Mouse (Mus musculus) hindbrain, embryonic 10.5 days (tissue): ENCODE data around the gene Zfp683. TPM values are rescaled to one million over a fixed set of nuclear protein-coding genes. Genes with fewer than 3 reads are reported as not detected.

Source experiments
- DNase-seq: peaks from one replicate; pipeline ENCODE4 v3.0.0-alpha.2; 2017; ENCODE audit warnings: low spot score
- H3K27ac ChIP-seq: fragments of 300-500 bp; sonication (generic); 2 replicates; pipeline ENCODE4 v1.5.1; 2016; ENCODE audit warnings: mild to moderate bottlenecking, moderate library complexity
- H3K27me3 ChIP-seq: fragments of 300-500 bp; sonication (generic); 2 replicates; pipeline ENCODE4 v1.6.1; 2016; ENCODE audit warnings: mild to moderate bottlenecking; ENCODE audit not compliant: poor library complexity, insufficient read depth, severe bottlenecking
- H3K36me3 ChIP-seq: fragments of 300-500 bp; sonication (generic); 2 replicates; pipeline ENCODE4 v1.6.1; 2016; ENCODE audit warnings: mild to moderate bottlenecking, moderate library complexity
- H3K4me1 ChIP-seq: fragments of 300-500 bp; sonication (generic); replicated peaks from 2 replicates; pipeline ENCODE4 v1.6.1; 2016; ENCODE audit warnings: mild to moderate bottlenecking
- H3K4me3 ChIP-seq: fragments of 300-500 bp; sonication (generic); 2 replicates; pipeline ENCODE4 v1.5.1; 2016; ENCODE audit warnings: mild to moderate bottlenecking, moderate library complexity
- H3K9me3 ChIP-seq: fragments of 300-500 bp; sonication (generic); 2 replicates; pipeline ENCODE4 v1.6.1; 2016; ENCODE audit warnings: mild to moderate bottlenecking, moderate library complexity
- WGBS: fragments of 180-500 bp; shearing (Covaris S2); methylation state at CpG from one replicate; pipeline ENCODE4 v1.1.7; 2016; 5-methylcytosine and 5-hydroxymethylcytosine counted together
- polyA plus RNA-seq: library from polyadenylated mRNA; unstranded; fragments of >200 nt; fragmentation: Nextera tagmentation; extraction: Ambion mirVana; gene quantifications from 2 replicates; pipeline ENCODE4 v1.2.1, GENCODE M21; 2016

Gene Zfp683
- polyA plus RNA-seq, result not detected in 2 replicates

DNA sequence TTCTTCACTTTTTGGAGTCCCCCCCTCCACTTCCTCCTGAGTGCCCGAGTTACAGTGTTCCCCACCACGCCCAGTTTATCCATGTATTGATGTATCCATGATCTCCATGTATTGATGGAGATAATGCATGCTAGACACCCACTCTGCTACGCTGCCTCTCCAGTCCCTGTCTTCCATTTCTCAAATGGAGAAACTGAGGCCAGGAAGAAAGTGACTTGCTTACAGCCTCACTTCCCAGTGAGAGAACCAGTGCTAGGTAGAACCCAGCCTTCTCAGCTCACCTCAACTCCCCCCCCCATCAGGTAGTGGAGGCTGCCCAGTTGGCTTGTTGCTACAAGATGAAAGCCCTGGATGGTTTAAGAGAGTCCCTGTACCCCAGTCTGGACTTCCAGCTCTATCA lies at the start of gene Zfp683:
Zfp683 (plus strand) TSS at position 301 of the 400 bp plus-strand sequence.
- Histone ChIP-seq H3K27ac (no peak within 1 kb of the TSS), H3K27me3 (0 out of 2 replicates have a peak, but pooled peaks cover 1% of the 10 kb centered on the region)

DNA sequence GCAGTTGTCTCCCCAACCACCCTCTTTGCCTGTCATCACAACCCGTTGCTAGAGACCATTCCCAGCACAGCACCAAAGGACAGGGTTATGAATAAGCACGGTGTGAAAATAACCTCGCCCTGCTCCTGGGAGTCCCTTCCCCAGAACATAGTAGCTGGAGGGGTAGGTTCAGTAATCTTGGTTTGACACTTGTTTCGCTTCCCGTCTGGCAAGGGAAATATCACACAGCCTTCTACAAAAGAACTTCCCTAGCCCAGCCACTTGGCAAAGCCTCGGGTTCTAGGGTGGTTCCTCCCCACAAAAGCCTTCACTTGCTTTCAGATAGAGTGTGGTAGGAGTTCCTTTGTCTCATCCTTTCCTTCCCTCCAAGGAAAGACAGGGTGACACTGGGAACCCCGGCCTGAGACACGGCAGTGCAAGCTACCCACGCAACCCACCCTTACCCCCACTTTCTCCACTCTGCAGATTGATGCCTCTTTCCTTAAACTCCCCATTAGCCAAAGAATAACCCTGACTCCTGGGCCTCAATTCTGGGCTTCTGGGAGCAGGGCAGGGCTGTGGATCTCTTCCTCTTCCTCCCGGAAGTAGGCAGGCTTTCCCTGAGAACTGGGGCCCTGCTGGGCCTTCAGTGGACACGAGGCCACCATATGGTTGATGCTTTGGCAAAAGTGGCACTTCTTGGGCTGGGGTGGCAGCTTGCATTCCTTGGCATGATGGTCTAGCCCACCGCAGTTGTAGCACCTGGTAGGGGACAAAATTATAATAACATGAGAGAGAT lies 47.9 kb upstream of the Zfp683 start:
- no peak overlapping the region for H3K27ac ChIP-seq
- peaks cover 67% of the 10 kb centered on the region for H3K36me3 ChIP-seq
- no peaks in the 10 kb centered on the region for H3K27me3 ChIP-seq
- H3K4me3 ChIP-seq, result no peak overlapping the region
- H3K4me1 ChIP-seq, result peaks cover 37% of the 10 kb centered on the region
- H3K9me3 ChIP-seq, result no peaks in the 10 kb centered on the region
- WGBS, result 84% methylated on average over 12 of the region's 12 CpGs
- DNase-seq, result no peak

More for the DNA sequence above, at the start of gene Zfp683:
- no peak for DNase-seq
- H3K4me1 ChIP-seq, result peaks cover 20% of the 10 kb centered on the region
- H3K36me3 ChIP-seq, result no peaks in the 10 kb centered on the region
- no peak within 1 kb of the TSS for H3K4me3 ChIP-seq
- WGBS, result 83% methylated on average over 3 of the region's 3 CpGs
- no peaks in the 10 kb centered on the region for H3K9me3 ChIP-seq

DNA sequence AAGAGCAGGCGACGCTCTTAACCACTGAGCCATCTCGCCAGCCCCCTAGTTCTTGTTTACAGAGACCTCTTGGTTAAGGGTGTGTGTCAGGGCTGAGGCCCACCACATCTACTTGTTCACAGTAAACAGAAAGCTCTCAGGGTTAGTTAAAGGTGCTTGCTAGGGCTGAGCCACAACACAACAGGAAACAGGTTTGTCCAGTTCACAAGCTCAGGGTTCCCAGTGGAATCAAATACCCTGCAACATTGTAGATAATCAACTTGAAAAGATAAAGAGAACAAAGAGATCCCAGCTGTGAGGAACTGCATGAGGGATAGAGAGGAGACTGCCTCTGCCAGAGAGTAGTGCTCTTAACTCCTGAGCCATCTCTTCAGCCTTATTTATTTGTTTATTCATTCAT lies 46.8 kb upstream of the Zfp683 start:
- no peak for DNase-seq
- Histone ChIP-seq H3K9me3 (no peaks in the 10 kb centered on the region), H3K27me3 (no peaks in the 10 kb centered on the region), H3K4me1 (peaks cover 43% of the 10 kb centered on the region), H3K27ac (no peak overlapping the region), H3K36me3 (peaks cover 67% of the 10 kb centered on the region), H3K4me3 (no peak overlapping the region)
- WGBS, result 93% methylated on average over 3 of the region's 3 CpGs

DNA sequence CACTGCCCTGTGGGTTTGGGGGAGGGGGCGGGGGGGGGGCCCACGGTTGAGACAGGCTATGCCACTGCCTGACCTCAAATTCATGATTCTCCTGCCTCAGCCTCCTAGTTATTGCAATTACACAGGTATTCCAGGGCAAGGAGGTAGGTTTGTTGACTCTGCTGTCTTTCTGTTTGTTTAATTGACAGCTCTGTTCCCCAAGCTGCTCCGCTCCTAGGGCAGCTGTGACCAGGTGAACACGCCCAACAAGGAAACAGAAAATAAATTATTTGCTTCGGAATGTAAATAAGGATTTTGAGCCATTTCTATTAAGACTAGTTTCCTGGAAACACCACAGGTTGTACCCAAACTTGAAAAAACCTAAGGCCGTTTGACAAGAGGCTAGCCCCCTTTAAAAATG lies 43.9 kb upstream of the Zfp683 start:
- H3K9me3 ChIP-seq, result no peaks in the 10 kb centered on the region
- peaks cover 53% of the 10 kb centered on the region for H3K4me1 ChIP-seq
- DNase-seq, result no peak
- peaks cover 54% of the 10 kb centered on the region for H3K36me3 ChIP-seq
- no peak overlapping the region for H3K4me3 ChIP-seq
- no peaks in the 10 kb centered on the region for H3K27me3 ChIP-seq
- H3K27ac ChIP-seq, result 0 out of 2 replicates have a peak overlapping the region, but pooled peaks have one; percentile 87
- WGBS, result 78% methylated on average over 6 of the region's 6 CpGs

GRCm38 (mm10) chr4:134011450-134012414 lies 41.9 kb upstream of the Zfp683 start:
- Histone ChIP-seq H3K27me3 (no peaks in the 10 kb centered on the region), H3K4me1 (peaks cover 69% of the 10 kb centered on the region), H3K36me3 (peaks cover 43% of the 10 kb centered on the region), H3K4me3 (peak overlapping the region; percentile 41), H3K27ac (peak overlapping the region; percentile 87), H3K9me3 (no peaks in the 10 kb centered on the region)
- peak; percentile 74 for DNase-seq
- 6% methylated on average over 16 of the region's 16 CpGs for WGBS

DNA sequence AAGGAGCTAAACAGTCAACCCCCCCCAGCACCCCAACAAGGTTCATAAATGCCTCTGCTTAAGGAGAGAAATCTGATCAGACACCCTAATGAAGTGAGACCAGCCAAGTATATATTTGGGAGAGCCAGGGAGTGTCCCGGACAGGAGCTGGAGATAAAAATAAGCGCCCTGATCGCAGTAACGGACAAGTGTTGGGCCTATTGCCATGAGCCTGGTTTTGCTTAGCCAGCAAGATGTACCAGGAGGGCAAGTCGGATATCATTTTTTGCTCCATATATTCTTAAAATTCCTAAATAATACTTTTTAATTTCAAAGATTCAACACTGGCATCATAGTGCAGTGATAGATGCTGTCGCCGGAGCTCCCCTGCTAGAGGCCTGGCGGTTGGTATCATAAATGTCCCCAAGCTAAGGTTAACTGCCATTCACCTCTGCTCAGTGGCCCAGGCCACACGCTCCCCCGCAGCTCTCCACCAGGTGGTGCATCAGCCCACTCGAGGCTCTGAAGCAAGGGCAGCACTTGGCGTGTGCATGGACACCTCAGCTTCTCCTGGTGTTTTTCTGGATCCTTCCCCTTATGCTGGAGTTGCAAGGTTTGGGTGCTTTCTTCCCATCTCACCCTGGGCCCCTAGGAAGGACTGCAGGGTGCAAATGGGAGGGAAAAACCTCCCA lies 40.6 kb upstream of the Zfp683 start:
- Histone ChIP-seq H3K4me3 (peak overlapping the region; percentile 18; the same call in 1 of the 2 replicates), H3K4me1 (peaks cover 82% of the 10 kb centered on the region), H3K36me3 (peaks cover 30% of the 10 kb centered on the region), H3K27ac (peak overlapping the region; percentile 87), H3K9me3 (no peaks in the 10 kb centered on the region), H3K27me3 (no peaks in the 10 kb centered on the region)
- DNase-seq, result peak; percentile 53
- 51% methylated on average over 12 of the region's 12 CpGs for WGBS

GRCm38 (mm10) chr4:134016208-134016607 lies 37.4 kb upstream of the Zfp683 start:
- Histone ChIP-seq H3K36me3 (peaks cover 12% of the 10 kb centered on the region; the same call in 1 of the 2 replicates), H3K27ac (peak overlapping the region; percentile 94), H3K27me3 (no peaks in the 10 kb centered on the region), H3K4me3 (peak overlapping the region; percentile 87), H3K4me1 (peaks cover 92% of the 10 kb centered on the region), H3K9me3 (no peaks in the 10 kb centered on the region)
- DNase-seq, result no peak
- 2% methylated on average over 7 of the region's 7 CpGs for WGBS

DNA sequence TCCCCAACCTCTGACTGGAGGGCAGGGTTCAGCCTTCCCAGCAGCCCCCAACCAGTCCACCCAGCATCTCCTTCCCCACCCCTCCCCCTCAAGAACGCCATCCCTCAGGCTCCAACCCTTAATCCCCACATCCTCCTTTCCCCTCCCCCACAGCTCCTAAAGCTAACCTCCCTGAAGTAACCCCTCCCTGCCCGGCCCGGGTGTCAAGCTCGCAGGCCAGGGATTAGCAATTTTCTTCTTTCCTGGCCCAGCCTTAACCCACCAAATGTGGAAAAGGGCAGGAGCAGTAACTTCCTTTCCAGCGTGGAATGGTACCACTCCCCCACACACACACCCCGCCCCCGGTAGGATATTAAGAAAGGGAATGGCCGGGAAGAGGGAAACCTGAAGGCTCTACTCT lies 36.9 kb upstream of the Zfp683 start:
- Histone ChIP-seq H3K9me3 (no peaks in the 10 kb centered on the region), H3K36me3 (peaks cover 12% of the 10 kb centered on the region; the same call in 1 of the 2 replicates), H3K4me1 (peaks cover 87% of the 10 kb centered on the region), H3K27me3 (no peaks in the 10 kb centered on the region), H3K4me3 (peak overlapping the region; percentile 87), H3K27ac (peak overlapping the region; percentile 94)
- WGBS, result under 1% methylated on average over 8 of the region's 8 CpGs
- DNase-seq, result peak; percentile 68

GRCm38 (mm10) chr4:134017201-134017865 lies 36.3 kb upstream of the Zfp683 start:
- Histone ChIP-seq H3K4me1 (peaks cover 81% of the 10 kb centered on the region), H3K9me3 (no peaks in the 10 kb centered on the region), H3K4me3 (peak overlapping the region; percentile 87), H3K27ac (peak overlapping the region; percentile 94), H3K36me3 (peaks cover 12% of the 10 kb centered on the region; the same call in 1 of the 2 replicates), H3K27me3 (no peaks in the 10 kb centered on the region)
- peak; percentile 69 for DNase-seq
- under 1% methylated on average over 21 of the region's 21 CpGs for WGBS

DNA sequence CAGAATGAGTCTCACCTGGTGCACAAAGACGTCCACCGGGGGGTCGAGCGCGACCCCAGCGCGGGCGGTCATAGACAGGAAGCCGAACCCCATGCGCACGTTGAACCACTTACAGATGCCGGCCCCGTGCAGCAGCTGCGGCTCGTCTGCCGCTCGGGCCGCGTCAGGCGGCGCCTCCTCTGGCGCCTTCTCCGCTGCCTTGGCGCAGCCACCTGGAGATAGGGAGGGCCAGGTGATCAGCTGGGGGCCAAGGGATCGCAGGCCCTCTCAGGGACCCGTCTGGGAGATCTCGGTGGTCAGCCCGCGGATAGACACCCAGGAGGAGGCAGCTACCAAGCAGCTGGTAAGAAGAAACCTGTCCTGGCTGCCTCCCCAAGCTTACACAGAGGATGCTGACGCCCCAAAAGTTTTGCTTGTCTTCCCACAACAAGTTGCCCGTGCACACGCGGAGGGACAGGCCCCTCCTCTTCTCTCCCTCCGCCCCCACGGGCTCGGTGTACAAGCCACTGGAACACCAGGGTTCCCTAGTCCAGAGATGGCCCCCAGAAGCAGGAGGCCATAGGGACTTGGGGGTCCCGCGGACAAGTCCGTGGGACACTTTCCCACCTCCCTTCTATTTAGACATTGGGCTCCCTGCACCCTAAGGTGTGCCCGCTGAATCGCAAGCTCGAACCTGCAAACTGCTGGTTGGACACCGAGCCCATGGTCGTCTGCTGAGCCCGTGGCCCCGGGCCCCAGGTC lies 35.4 kb upstream of the Zfp683 start:
- peak; percentile 64 for DNase-seq
- H3K27me3 ChIP-seq, result no peaks in the 10 kb centered on the region
- peaks cover 72% of the 10 kb centered on the region for H3K4me1 ChIP-seq
- peaks cover 11% of the 10 kb centered on the region; the same call in 1 of the 2 replicates for H3K36me3 ChIP-seq
- H3K27ac ChIP-seq, result peak overlapping the region; percentile 94
- H3K4me3 ChIP-seq, result peak overlapping the region; percentile 87
- under 1% methylated on average over 46 of the region's 46 CpGs for WGBS
- no peaks in the 10 kb centered on the region for H3K9me3 ChIP-seq

DNA sequence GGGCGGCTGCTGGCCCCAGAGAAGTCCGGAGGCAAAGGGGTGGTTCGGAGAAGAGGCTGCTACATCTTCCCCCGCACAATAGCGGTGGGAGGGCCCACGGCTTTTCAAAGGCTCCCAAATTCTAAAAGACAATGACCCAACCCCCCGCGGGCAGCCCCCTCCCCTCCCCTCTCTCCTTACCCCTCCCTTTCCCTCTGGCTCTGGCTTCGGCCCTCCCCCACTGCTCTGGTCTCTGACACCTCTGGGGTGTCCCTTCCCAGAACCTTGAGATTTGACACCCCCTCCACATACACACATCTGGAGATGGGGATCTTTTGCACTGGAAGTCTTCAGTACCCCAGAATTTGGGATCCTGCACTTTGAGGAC lies 34.9 kb upstream of the Zfp683 start, which contains the start of gene Lin28a:
Lin28a (minus strand) TSS at position 63 of the 367 bp plus-strand sequence.
- H3K9me3 ChIP-seq, result no peaks in the 10 kb centered on the region
- H3K4me3 ChIP-seq, result peak within 1 kb of the TSS; percentile 87
- H3K36me3 ChIP-seq, result peaks cover 9% of the 10 kb centered on the region; the same call in 1 of the 2 replicates
- H3K4me1 ChIP-seq, result peaks cover 67% of the 10 kb centered on the region
- H3K27ac ChIP-seq, result peak within 1 kb of the TSS; percentile 94
- under 1% methylated on average over 9 of the region's 9 CpGs for WGBS
- no peaks in the 10 kb centered on the region for H3K27me3 ChIP-seq
- DNase-seq, result peak; percentile 86
